8 mouse cellular contexts compared by ENCODE assay signal in the genomic region with DNA sequence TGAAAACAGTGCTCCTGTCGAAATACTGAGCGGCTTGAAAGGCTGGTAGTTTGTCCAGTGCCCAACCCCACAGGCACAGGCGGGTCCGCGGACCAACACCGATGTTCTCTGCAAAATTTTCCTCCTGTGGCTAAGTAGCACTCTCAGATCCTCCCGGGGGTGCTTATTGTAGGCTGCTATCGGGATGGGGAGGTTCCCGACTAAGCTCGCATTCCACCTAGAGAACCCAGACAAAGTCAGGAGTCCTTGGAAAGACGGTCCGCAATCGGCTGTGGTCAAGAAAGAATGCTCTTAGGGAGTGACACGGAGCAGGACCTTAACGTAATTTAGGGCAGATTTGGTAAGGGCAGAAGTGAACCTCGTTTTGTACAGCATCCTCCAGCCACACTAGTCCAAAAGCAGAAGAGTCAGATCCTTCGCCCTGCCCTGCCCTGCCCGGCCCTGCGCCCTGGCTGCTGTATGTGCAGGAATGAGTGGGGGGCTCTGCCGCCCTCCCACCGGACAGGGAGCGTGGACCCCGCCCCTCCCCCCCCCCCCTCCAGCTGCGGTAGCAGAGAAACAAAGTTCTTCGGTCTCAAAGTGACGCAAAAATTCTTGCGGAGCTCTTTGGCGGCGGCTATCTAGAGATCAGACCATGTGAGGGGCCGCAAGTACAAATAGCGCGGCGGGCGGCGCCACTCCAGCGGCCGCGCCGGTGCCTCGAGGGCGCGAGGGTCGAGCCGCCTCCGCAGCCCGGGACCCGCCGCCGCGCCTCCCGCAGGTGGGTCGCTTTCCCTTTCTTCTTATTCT. TPM values are rescaled to one million over a fixed set of nuclear protein-coding genes. Genes with fewer than 3 reads are reported as not detected.
A peak's percentile ranks its signal among the peaks of the same experiment; 100 is the strongest.
DNase-seq lines count a peak whose midpoint lies in the region; ATAC-seq and TF ChIP-seq lines count a peak whose summit lies in the region.

TSS of gene Slc6a4 (plus strand) at position 688 of the 789 bp plus-strand sequence.

- TF ChIP-seq CTCF in lung, embryonic 14.5 days (IDR thresholded peaks at IDR 0.05; ENCODE audit: low read depth): no peak
- TF ChIP-seq CTCF in olfactory bulb, adult 2 months (IDR thresholded peaks at IDR 0.05; ENCODE audit: insufficient read depth, low read depth, low read length): no peak

- H3K4me2 ChIP-seq in lung, embryonic 14.5 days: peak within 1 kb of the TSS; percentile 85
- peak within 1 kb of the TSS; percentile 91 for H3K4me2 ChIP-seq in heart, embryonic 15.5 days
- peak within 1 kb of the TSS; percentile 96 for H3K4me2 ChIP-seq in limb, embryonic 15.5 days

- H3K9ac ChIP-seq in lung, embryonic 14.5 days: peak within 1 kb of the TSS; percentile 7; the same call in 1 of the 2 replicates
- H3K9ac ChIP-seq in heart, embryonic 15.5 days: peak within 1 kb of the TSS; percentile 34
- peak within 1 kb of the TSS; percentile 28; the same call in 1 of the 2 replicates for H3K9ac ChIP-seq in limb, embryonic 15.5 days

- DNase-seq in lung, embryonic 14.5 days: peak; percentile 63
- DNase-seq in lung, postnatal 14 days: no peak
- DNase-seq in adrenal gland, postnatal 4 days (ENCODE audit: low spot score in 2 of 2): no peak
- no peak for DNase-seq in layer of hippocampus, postnatal 36 days
- no peak for DNase-seq in natural killer cell, adult 2 months (ENCODE audit: low spot score in 2 of 2)

- no peaks in the 10 kb centered on the region for H3K9me3 ChIP-seq in lung, embryonic 14.5 days (ENCODE audit: low read depth, low read length)
- H3K9me3 ChIP-seq in heart, embryonic 15.5 days (replicated peaks): no peaks in the 10 kb centered on the region
- H3K9me3 ChIP-seq in limb, embryonic 15.5 days: no peaks in the 10 kb centered on the region

- H3K27ac ChIP-seq in lung, embryonic 14.5 days (ENCODE audit: low read depth): no peak within 1 kb of the TSS
- no peak within 1 kb of the TSS for H3K27ac ChIP-seq in heart, embryonic 15.5 days
- no peak within 1 kb of the TSS for H3K27ac ChIP-seq in limb, embryonic 15.5 days
- H3K27ac ChIP-seq in olfactory bulb, adult 2 months (ENCODE audit: insufficient read depth, low read depth, low read length): no peak within 1 kb of the TSS

- no peaks in the 10 kb centered on the region; the same call in 1 of the 2 replicates for H3K4me1 ChIP-seq in lung, embryonic 14.5 days (ENCODE audit: insufficient read depth)
- H3K4me1 ChIP-seq in heart, embryonic 15.5 days (replicated peaks): peaks cover 17% of the 10 kb centered on the region
- H3K4me1 ChIP-seq in limb, embryonic 15.5 days: peaks cover 19% of the 10 kb centered on the region
- H3K4me1 ChIP-seq in olfactory bulb, adult 2 months (ENCODE audit: control insufficient read depth, insufficient read depth, low read length): peaks cover 37% of the 10 kb centered on the region

- H3K4me3 ChIP-seq in lung, embryonic 14.5 days (ENCODE audit: low read depth, low read length): peak within 1 kb of the TSS; percentile 44
- H3K4me3 ChIP-seq in heart, embryonic 15.5 days: peak within 1 kb of the TSS; percentile 57
- peak within 1 kb of the TSS; percentile 47 for H3K4me3 ChIP-seq in limb, embryonic 15.5 days
- H3K4me3 ChIP-seq in olfactory bulb, adult 2 months (ENCODE audit: insufficient read depth, low read depth, low read length): peak within 1 kb of the TSS; percentile 63

- WGBS in lung, embryonic 14.5 days: under 1% methylated on average over 52 of the region's 52 CpGs
- WGBS in heart, embryonic 15.5 days: under 1% methylated on average over 49 of the region's 52 CpGs
- under 1% methylated on average over 47 of the region's 52 CpGs for WGBS in limb, embryonic 15.5 days
- under 1% methylated on average over 52 of the region's 52 CpGs for WGBS in olfactory bulb, adult 2 months

- H3K36me3 ChIP-seq in lung, embryonic 14.5 days (ENCODE audit: insufficient read depth): no peaks in the 10 kb centered on the region
- H3K36me3 ChIP-seq in heart, embryonic 15.5 days: no peaks in the 10 kb centered on the region
- no peaks in the 10 kb centered on the region for H3K36me3 ChIP-seq in limb, embryonic 15.5 days

- H3K27me3 ChIP-seq in lung, embryonic 14.5 days (ENCODE audit: insufficient read depth, low read length): peaks cover 38% of the 10 kb centered on the region
- peaks cover 70% of the 10 kb centered on the region for H3K27me3 ChIP-seq in heart, embryonic 15.5 days
- peaks cover 62% of the 10 kb centered on the region for H3K27me3 ChIP-seq in limb, embryonic 15.5 days

- TF ChIP-seq POLR2A in olfactory bulb, adult 2 months (IDR thresholded peaks at IDR 0.05; ENCODE audit: insufficient read depth, low read depth, low read length): no peak

- ATAC-seq in lung, embryonic 14.5 days (ENCODE audit: insufficient read depth): no peak
- no peak for ATAC-seq in heart, embryonic 15.5 days (replicated peaks; ENCODE audit: insufficient number of reproducible peaks, insufficient read depth, low FRiP score, low read depth)
- no peak for ATAC-seq in limb, embryonic 15.5 days (ENCODE audit: insufficient number of reproducible peaks, low FRiP score, low TSS enrichment, low read depth)

RNA-seq across cellular contexts. Expression of gene Slc6a4, which starts in this region (rescaled TPM):
- polyA plus RNA-seq in lung, embryonic 14.5 days (2014; fragmentation: Nextera tagmentation; extraction: Ambion mirVana): 1.7 and 1.8 TPM in 2 replicates
- total RNA-seq in adrenal gland, postnatal 4 days (2021): 10 to 100 TPM; 20.2 to 22.8 TPM
- 0.94 and 1.0 TPM in 2 replicates for polyA plus RNA-seq in heart, embryonic 15.5 days (2015; fragmentation: Nextera tagmentation; extraction: Ambion mirVana)
- polyA plus RNA-seq in limb, embryonic 15.5 days (2015; fragmentation: Nextera tagmentation; extraction: Ambion mirVana): 3.5 and 4.0 TPM in 2 replicates
- polyA plus RNA-seq in olfactory bulb, adult 2 months (2012; ENCODE audit: insufficient read depth, insufficient read length, low replicate concordance, missing spikeins): not detected in 2 replicates
- total RNA-seq in layer of hippocampus, postnatal 36 days (2021): not detected

Comparison
In these comparisons a context has a peak if more than half of its experiments do, and no peak if none do; other contexts are left out.
1. RNA of gene Slc6a4 (total RNA-seq): 20.2 to 22.8 TPM in adrenal gland, postnatal 4 days; not detected in layer of hippocampus, postnatal 36 days; every median in the first group is over 10 times any median in the second.
2. Peak in every context shown above with its lines, with median percentiles within 50 percentile points of each other: H3K4me2 ChIP-seq, H3K4me3 ChIP-seq and H3K9ac ChIP-seq.